In genomic region chr7:35556205-35556603, GRCm38 (mm10) we compare ENCODE assay signal across 8 mouse cellular contexts. TPM values are rescaled to one million over a fixed set of nuclear protein-coding genes. Genes with fewer than 3 reads are reported as not detected.
DNase-seq lines count a peak whose midpoint lies in the region; ATAC-seq and TF ChIP-seq lines count a peak whose summit lies in the region.

Gene Nudt19 (minus strand): TSS chr7:35556304.

- H3K36me3 ChIP-seq in lung, embryonic 14.5 days (ENCODE audit: insufficient read depth), result peaks cover 4% of the 10 kb centered on the region; the same call in 1 of the 2 replicates
- no peaks in the 10 kb centered on the region for H3K36me3 ChIP-seq in embryonic facial prominence, embryonic 12.5 days
- peaks cover 10% of the 10 kb centered on the region for H3K36me3 ChIP-seq in heart, embryonic 14.5 days (ENCODE audit: control insufficient read depth, insufficient read depth, low read length)
- no peaks in the 10 kb centered on the region for H3K36me3 ChIP-seq in neural tube, embryonic 12.5 days

- no peak for TF ChIP-seq CTCF in lung, embryonic 14.5 days (IDR thresholded peaks at IDR 0.05; ENCODE audit: low read depth)

- H3K27me3 ChIP-seq in lung, embryonic 14.5 days (ENCODE audit: insufficient read depth, low read length), result no peaks in the 10 kb centered on the region
- no peaks in the 10 kb centered on the region for H3K27me3 ChIP-seq in embryonic facial prominence, embryonic 12.5 days
- no peaks in the 10 kb centered on the region for H3K27me3 ChIP-seq in heart, embryonic 14.5 days (ENCODE audit: control insufficient read depth, insufficient read depth, low read length)
- no peaks in the 10 kb centered on the region for H3K27me3 ChIP-seq in neural tube, embryonic 12.5 days (replicated peaks)

- H3K4me1 ChIP-seq in lung, embryonic 14.5 days (ENCODE audit: insufficient read depth), result no peaks in the 10 kb centered on the region
- peaks cover 5% of the 10 kb centered on the region; the same call in 1 of the 2 replicates for H3K4me1 ChIP-seq in embryonic facial prominence, embryonic 12.5 days
- H3K4me1 ChIP-seq in heart, embryonic 14.5 days (ENCODE audit: control insufficient read depth in 2 of 2, insufficient read depth in 2 of 2, low read length in 2 of 2), result peaks cover 2 to 8% of the 10 kb centered on the region in 2 experiments; a peak in 3 of 4 replicates
- H3K4me1 ChIP-seq in neural tube, embryonic 12.5 days, result peaks cover 7% of the 10 kb centered on the region; the same call in 1 of the 2 replicates

- intact Hi-C loops in left cerebral cortex, postnatal 25 days (cut with DNase I), result loop anchor here (10.0 kb wide), 1 partner anchor 1139 kb away; the partner anchor contains the start of gene Tshz3

- H3K9ac ChIP-seq in lung, embryonic 14.5 days, result peak within 1 kb of the TSS; percentile 97
- H3K9ac ChIP-seq in embryonic facial prominence, embryonic 12.5 days, result peak within 1 kb of the TSS; percentile 87
- peak within 1 kb of the TSS; percentile 96 for H3K9ac ChIP-seq in heart, embryonic 14.5 days (ENCODE audit: low read length)
- peak within 1 kb of the TSS; percentile 87 for H3K9ac ChIP-seq in neural tube, embryonic 12.5 days

- H3K4me3 ChIP-seq in lung, embryonic 14.5 days (ENCODE audit: low read depth, low read length), result peak within 1 kb of the TSS; percentile 76
- peak within 1 kb of the TSS; percentile 57 for H3K4me3 ChIP-seq in embryonic facial prominence, embryonic 12.5 days
- H3K4me3 ChIP-seq in heart, embryonic 14.5 days (ENCODE audit: control insufficient read depth in 1 of 2, insufficient read depth in 1 of 2, low read depth in 1 of 2, low read length in 2 of 2), result peak within 1 kb of the TSS; percentile 77 to 84
- peak within 1 kb of the TSS; percentile 71 for H3K4me3 ChIP-seq in neural tube, embryonic 12.5 days

- no peaks in the 10 kb centered on the region for H3K9me3 ChIP-seq in lung, embryonic 14.5 days (ENCODE audit: low read depth, low read length)
- no peaks in the 10 kb centered on the region for H3K9me3 ChIP-seq in embryonic facial prominence, embryonic 12.5 days
- H3K9me3 ChIP-seq in heart, embryonic 14.5 days (ENCODE audit: control insufficient read depth, low read length), result no peaks in the 10 kb centered on the region
- no peaks in the 10 kb centered on the region for H3K9me3 ChIP-seq in neural tube, embryonic 12.5 days

- 62% methylated on average over 4 of the region's 4 CpGs for WGBS in lung, embryonic 14.5 days
- 65% methylated on average over 4 of the region's 4 CpGs for whole genome bisulfite sequencing in embryonic facial prominence, embryonic 12.5 days
- 52% methylated on average over 4 of the region's 4 CpGs for WGBS in heart, embryonic 14.5 days
- WGBS in neural tube, embryonic 12.5 days, result 75% methylated on average over 4 of the region's 4 CpGs

- H3K4me2 ChIP-seq in lung, embryonic 14.5 days, result peak within 1 kb of the TSS; percentile 93
- peak within 1 kb of the TSS; percentile 82 for H3K4me2 ChIP-seq in embryonic facial prominence, embryonic 12.5 days (replicated peaks)
- peak within 1 kb of the TSS; percentile 94 for H3K4me2 ChIP-seq in heart, embryonic 14.5 days (ENCODE audit: low read length)
- peak within 1 kb of the TSS; percentile 93 for H3K4me2 ChIP-seq in neural tube, embryonic 12.5 days (replicated peaks)

- no peak for ATAC-seq in lung, embryonic 14.5 days (ENCODE audit: insufficient read depth)
- no peak for ATAC-seq in embryonic facial prominence, embryonic 12.5 days (ENCODE audit: insufficient number of reproducible peaks, insufficient read depth, low FRiP score, low TSS enrichment)
- ATAC-seq in heart, embryonic 14.5 days (ENCODE audit: insufficient number of reproducible peaks, insufficient read depth, low FRiP score, low read depth), result no peak
- ATAC-seq in neural tube, embryonic 12.5 days (ENCODE audit: low FRiP score, low read depth), result no peak

- DNase-seq in lung, embryonic 14.5 days, result no peak
- DNase-seq in lung, postnatal 10 days, result no peak
- DNase-seq in left cerebral cortex, postnatal 25 days (ENCODE audit: low spot score in 2 of 2), result no peak
- DNase-seq in ovary, postnatal 10 days (ENCODE audit: low spot score), result no peak
- no peak for DNase-seq in cerebellum, postnatal 14 days

- peak within 1 kb of the TSS; percentile 98 for H3K27ac ChIP-seq in lung, embryonic 14.5 days (ENCODE audit: low read depth)
- H3K27ac ChIP-seq in embryonic facial prominence, embryonic 12.5 days, result peak within 1 kb of the TSS; percentile 96
- peak within 1 kb of the TSS; percentile 99 for H3K27ac ChIP-seq in heart, embryonic 14.5 days (replicated peaks in 1 of 2; ENCODE audit: control insufficient read depth in 1 of 2, insufficient read depth in 1 of 2, low read depth in 2 of 2, low read length in 2 of 2)
- peak within 1 kb of the TSS; percentile 86 for H3K27ac ChIP-seq in neural tube, embryonic 12.5 days

RNA-seq across cellular contexts. Expression of gene Nudt19, which starts in this region (rescaled TPM):
- polyA plus RNA-seq in lung, embryonic 14.5 days (2014; fragmentation: Nextera tagmentation; extraction: Ambion mirVana), result 53.9 and 54.9 TPM in 2 replicates
- 45.6 and 48.9 TPM in 2 replicates for polyA plus RNA-seq in embryonic facial prominence, embryonic 12.5 days (2016; fragmentation: Nextera tagmentation; extraction: Ambion mirVana)
- 117 and 130 TPM in 2 replicates for polyA plus RNA-seq in heart, embryonic 14.5 days (2014; fragmentation: Nextera tagmentation; extraction: Ambion mirVana)
- total RNA-seq in left cerebral cortex, postnatal 25 days (2021), result 10 to 100 TPM; 69.2 to 73.8 TPM
- polyA plus RNA-seq in neural tube, embryonic 12.5 days (2016; fragmentation: Nextera tagmentation; extraction: Ambion mirVana), result 46.4 and 49.0 TPM in 2 replicates
